Mouse (Mus musculus): ENCODE measurements around the gene Ggcx. TPM values are rescaled to one million over a fixed set of nuclear protein-coding genes. Genes with fewer than 3 reads are reported as not detected.
"Not testable (repeated sequence)": the region's sequence is repeated elsewhere in the genome, so short reads cannot be mapped to it uniquely, and the experiment has no call there.

Ggcx gene
- total RNA-seq, 2 experiments from 2014 or later, result 21.7 to 24.4 TPM

GRCm38 (mm10) chr6:72425646-72426045 lies 11.5 kb downstream of the Ggcx start:
- no peak for DNase-seq (ENCODE audit: low spot score in 2 of 2)

- peak; percentile 78 to 87 for DNase-seq (ENCODE audit: low spot score in 2 of 2)
Observed at GRCm38 (mm10) chr6:72428036-72428435, 13.9 kb downstream of the Ggcx start.

GRCm38 (mm10) chr6:72429061-72429842 lies 15.1 kb downstream of the Ggcx start:
- DNase-seq (ENCODE audit: low spot score in 2 of 2), result no peak

GRCm38 (mm10) chr6:72430989-72431921 lies 17.1 kb downstream of the Ggcx start:
- no peak for DNase-seq (ENCODE audit: low spot score in 2 of 2)

GRCm38 (mm10) chr6:72432153-72432552 lies 18.0 kb downstream of the Ggcx start:
- DNase-seq (ENCODE audit: low spot score in 2 of 2), result no peak

GRCm38 (mm10) chr6:72438226-72438625 lies 24.1 kb downstream of the Ggcx start:
- DNase-seq (ENCODE audit: low spot score in 2 of 2), result no peak

GRCm38 (mm10) chr6:72438862-72439354 lies 24.8 kb downstream of the Ggcx start:
- DNase-seq (ENCODE audit: low spot score in 2 of 2), result peak; percentile 87 to 92

- peak; percentile 95 to 96 for DNase-seq (ENCODE audit: low spot score in 2 of 2)
Observed at GRCm38 (mm10) chr6:72439355-72440185, 25.5 kb downstream of the Ggcx start, which contains the start of gene Mat2a. Mat2a (minus strand) TSS chr6:72439558.

- no peak for DNase-seq (ENCODE audit: low spot score in 2 of 2)
Observed at GRCm38 (mm10) chr6:72440186-72440990, 26.3 kb downstream of the Ggcx start.

- no peak for DNase-seq (ENCODE audit: low spot score in 2 of 2)
Observed at GRCm38 (mm10) chr6:72442921-72443604, 29.0 kb downstream of the Ggcx start.

- DNase-seq (ENCODE audit: low spot score in 2 of 2), result no peak
Observed at GRCm38 (mm10) chr6:72445011-72445410, 30.9 kb downstream of the Ggcx start.

GRCm38 (mm10) chr6:72447487-72447886 lies 33.4 kb downstream of the Ggcx start:
- DNase-seq (ENCODE audit: low spot score in 2 of 2), result no peak

- not testable (repeated sequence) for DNase-seq (ENCODE audit: low spot score in 2 of 2)
Observed at GRCm38 (mm10) chr6:72451778-72452177, 37.7 kb downstream of the Ggcx start.

- no peak for DNase-seq (ENCODE audit: low spot score in 2 of 2)
Observed at GRCm38 (mm10) chr6:72452329-72452728, 38.2 kb downstream of the Ggcx start.

GRCm38 (mm10) chr6:72453578-72453977 lies 39.5 kb downstream of the Ggcx start:
- DNase-seq (ENCODE audit: low spot score in 2 of 2), result no peak

- DNase-seq (ENCODE audit: low spot score in 2 of 2), result no peak
Observed at GRCm38 (mm10) chr6:72454072-72454746, 40.1 kb downstream of the Ggcx start.

- no peak for DNase-seq (ENCODE audit: low spot score in 2 of 2)
Observed at GRCm38 (mm10) chr6:72454833-72455373, 40.8 kb downstream of the Ggcx start.

- no peak for DNase-seq (ENCODE audit: low spot score in 2 of 2)
Observed at GRCm38 (mm10) chr6:72456567-72456966, 42.5 kb downstream of the Ggcx start.

- no peak for DNase-seq (ENCODE audit: low spot score in 2 of 2)
Observed at GRCm38 (mm10) chr6:72458418-72458817, 44.3 kb downstream of the Ggcx start.
